Comparison of ENCODE assay signal across 16 mouse cellular contexts in the genomic region with DNA sequence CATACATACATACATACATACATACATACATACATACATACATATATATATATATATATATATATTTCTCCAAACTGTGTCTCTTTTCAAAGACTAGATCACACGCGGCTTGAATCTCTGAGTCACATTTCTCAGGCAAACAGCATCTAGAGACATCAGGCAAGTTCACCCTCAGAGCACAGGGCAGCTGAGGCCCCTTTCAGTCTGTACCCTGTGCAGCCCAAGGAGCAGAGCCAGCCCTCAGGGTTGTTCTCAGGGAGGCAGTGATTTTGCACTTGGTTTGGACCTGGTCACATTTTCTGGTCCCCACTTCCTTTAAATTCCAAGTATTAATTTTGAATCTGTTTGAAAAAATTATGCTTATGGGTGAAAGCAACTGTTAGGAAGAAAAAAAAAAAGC.
"Had no signal": no experiment of that assay in that cellular context is flagged by ENCODE, and none has a peak within 500 bp of the region (broad histone marks: within the 10 kb centered on the region; RNA-seq: fewer than 3 reads in every experiment).

No protein-coding gene starts in this region.

- H3K4me2 ChIP-seq: neural tube, embryonic 13.5 days; neural tube, embryonic 15.5 days; stomach, embryonic 15.5 days had no signal

- H3K27me3 ChIP-seq: stomach, embryonic 15.5 days had no signal

- H3K36me3 ChIP-seq: neural tube, embryonic 13.5 days; neural tube, embryonic 15.5 days; stomach, embryonic 15.5 days had no signal

- H3K4me1 ChIP-seq: neural tube, embryonic 15.5 days; stomach, embryonic 15.5 days had no signal

- H3K27ac ChIP-seq: neural tube, embryonic 13.5 days; neural tube, embryonic 15.5 days; stomach, embryonic 15.5 days; stomach, postnatal 0 days had no signal

- H3K9ac ChIP-seq: neural tube, embryonic 13.5 days; neural tube, embryonic 15.5 days; stomach, embryonic 15.5 days had no signal

- DNase-seq: retina, postnatal 1 day; right cerebral cortex, adult 18-20 months; right cerebral cortex, postnatal 14 days; right cerebral cortex, postnatal 25 days; right cerebral cortex, postnatal 4 days; spleen, adult 18-20 months; thymus, adult 18-20 months; thymus, adult 2 months; thymus, postnatal 14 days; thymus, postnatal 25 days; thymus, postnatal 36 days; thymus, postnatal 4 days had no signal

- H3K9me3 ChIP-seq: neural tube, embryonic 13.5 days; neural tube, embryonic 15.5 days; stomach, embryonic 15.5 days had no signal

- H3K4me3 ChIP-seq: neural tube, embryonic 13.5 days; neural tube, embryonic 15.5 days; stomach, embryonic 15.5 days had no signal
